Mouse (Mus musculus) cerebellum, adult 18-20 months (tissue): Measurements from ENCODE around the gene Bmp2k.

Source experiments
- DNase-seq, 2 experiments: peaks; one replicate each; pipeline ENCODE4 v3.0.0; 2021

Bmp2k gene

DNA sequence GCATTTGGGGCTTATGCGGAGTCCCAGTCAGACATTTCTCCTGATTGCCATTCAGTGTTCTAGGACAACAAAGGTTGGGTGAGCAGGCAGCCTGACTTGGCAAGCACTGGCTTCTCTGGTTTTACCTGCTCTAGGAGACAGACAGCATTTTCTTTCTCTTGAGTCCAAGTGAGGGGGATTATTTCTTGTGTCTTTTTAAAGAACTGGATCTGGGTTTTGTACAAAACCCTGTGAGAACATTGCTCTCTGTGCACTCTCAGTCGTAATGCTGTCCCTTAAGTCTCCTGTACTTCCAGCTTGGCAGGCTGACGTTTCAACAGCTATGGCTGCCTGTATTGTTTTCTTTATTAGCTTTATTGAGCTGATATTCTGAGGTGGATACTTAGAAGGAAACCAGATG, 58.9 kb downstream of the Bmp2k start:
- no peak for DNase-seq

DNA sequence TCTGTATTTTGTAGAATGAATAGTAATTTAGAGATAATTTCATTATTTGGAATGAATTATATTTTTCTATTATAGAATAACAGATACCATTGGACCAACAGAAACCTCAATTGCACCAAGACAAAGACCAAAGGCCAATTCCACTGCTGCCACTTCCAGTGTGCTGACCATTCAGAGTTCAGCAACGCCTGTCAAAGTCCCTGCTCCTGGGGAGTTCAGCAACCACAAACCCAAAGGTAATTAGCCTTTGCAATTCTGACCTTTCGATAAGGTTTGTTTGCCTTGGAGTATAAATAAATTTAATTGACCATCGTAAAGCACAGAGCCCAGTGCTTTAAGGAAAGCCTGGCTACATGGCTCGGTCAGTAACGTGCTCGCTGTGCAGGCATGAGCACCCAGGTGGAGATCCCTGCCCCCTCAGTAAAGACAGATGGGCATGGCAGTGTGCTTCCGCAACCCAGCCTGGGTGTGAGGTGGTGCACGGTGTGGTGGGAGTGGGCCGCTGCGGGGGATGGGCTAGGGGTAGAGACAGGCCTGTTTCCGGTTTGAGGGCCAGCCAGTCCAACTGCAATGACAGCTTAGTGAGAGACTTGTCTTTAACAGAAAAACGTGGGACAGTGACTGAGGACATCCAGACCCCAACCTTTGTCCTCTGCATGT, 59.4 kb downstream of the Bmp2k start:
- no peak for DNase-seq

- DNase-seq: no peak
These were observed 63.4 kb downstream of the Bmp2k start for GRCm38 (mm10) chr5:97060864-97061263.

- DNase-seq: no peak
These were observed 64.6 kb downstream of the Bmp2k start for GRCm38 (mm10) chr5:97062041-97062440.

- no peak for DNase-seq
These were observed 68.3 kb downstream of the Bmp2k start for GRCm38 (mm10) chr5:97065746-97066145.

- DNase-seq: no peak
These were observed 78.1 kb downstream of the Bmp2k start for GRCm38 (mm10) chr5:97075476-97076151.

DNA sequence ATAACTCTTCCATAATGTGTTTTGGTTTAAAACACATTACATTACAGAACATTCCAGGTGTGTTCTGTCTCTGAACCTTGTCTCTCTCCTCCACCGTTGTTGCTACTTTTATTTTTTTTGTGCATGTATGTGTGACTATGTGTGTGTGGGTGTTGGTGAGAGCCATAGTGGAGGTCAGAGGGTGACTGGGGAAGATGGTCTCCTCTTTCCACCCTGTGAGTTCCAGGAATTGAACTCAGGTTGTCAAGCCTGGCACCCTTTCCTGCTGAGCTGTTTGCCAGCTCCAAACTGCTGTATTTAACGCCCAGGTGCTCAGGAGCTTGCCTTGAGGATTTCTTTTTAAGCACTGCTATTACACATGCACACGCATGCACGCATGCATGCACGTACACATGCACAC, 78.7 kb downstream of the Bmp2k start:
- DNase-seq: no peak

- DNase-seq: no peak
These were observed 80.2 kb downstream of the Bmp2k start for GRCm38 (mm10) chr5:97077676-97078075.

GRCm38 (mm10) chr5:97078641-97079040, 81.2 kb downstream of the Bmp2k start:
- DNase-seq: no peak

DNA sequence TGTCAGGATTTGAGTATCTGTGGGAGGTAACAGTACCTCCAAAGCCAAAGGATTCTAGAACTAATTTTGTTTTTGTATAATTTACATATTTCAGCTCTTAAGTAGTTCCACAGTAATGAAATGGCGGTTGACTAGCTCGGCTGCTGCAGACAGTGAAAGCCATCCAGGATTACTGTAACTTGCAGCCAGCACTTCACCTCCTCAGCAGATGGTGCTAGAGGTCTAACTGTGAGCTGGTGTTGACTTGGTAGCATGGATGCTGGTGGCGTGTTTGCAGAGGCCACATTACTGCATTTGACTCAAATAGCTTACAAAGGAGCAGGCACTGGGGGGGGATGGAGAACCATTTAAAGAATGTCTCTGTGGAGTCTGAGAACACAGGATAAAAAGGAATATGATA, 84.0 kb downstream of the Bmp2k start:
- peak; percentile 48 to 62 for DNase-seq

DNA sequence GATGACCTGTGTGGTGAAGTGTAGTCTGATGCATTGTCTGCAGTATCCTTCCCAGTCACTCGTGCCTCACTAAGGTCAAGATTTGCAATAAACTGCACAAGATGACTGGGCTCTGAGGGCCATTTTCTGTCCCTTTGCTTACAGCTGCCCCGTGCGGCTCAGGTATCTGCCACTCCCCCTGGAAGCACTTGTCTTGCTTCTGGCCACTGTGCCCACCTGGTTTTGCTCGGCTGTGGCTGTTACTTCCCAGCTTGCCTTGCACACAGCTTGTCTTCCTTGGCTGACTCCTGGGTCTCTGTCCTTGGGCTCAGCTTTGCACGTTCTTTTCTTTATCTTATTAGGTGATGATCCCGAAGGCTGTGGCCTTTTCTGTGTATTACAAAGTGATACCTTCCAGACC, 86.2 kb downstream of the Bmp2k start:
- no peak for DNase-seq

DNA sequence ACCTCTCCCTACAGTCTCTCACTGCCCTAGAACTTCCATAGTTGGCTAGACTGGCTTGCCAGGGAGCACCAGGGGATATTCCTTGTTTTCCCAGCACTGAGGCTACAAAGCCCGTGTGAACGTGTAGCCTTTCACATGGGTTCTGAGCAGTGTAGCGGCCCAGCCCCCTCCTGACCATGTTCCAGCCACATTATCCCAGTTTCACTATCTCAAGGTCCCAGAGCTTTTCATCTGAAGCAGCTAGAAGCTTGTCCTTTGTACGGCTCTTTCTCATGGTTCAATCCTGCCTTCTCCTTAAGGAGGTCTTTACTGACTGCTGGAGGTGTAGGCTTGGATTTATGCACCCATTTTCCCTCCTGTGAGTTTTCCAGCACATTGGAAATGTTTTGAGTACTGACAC, 87.1 kb downstream of the Bmp2k start:
- DNase-seq: no peak

DNA sequence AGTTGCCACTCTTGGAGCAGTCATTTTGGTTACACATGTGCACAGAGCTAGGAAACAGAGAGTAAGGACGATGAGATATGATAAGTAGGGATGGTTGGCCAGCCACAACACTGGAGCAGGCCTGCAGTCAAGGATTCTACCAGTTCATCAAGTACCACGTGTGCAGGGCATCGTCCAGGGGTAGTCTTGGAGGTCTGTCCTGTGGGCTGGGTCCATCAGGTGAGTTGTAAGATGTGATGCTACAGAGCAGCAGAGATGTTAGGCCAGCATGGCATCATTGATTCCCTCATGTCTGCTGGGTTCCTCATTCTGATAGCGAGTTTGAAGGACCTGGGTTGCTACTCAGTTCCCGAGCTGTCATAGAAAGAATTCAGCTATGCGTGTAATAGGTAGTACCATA, 87.6 kb downstream of the Bmp2k start:
- DNase-seq: no peak

- DNase-seq: no peak
These were observed 89.6 kb downstream of the Bmp2k start for GRCm38 (mm10) chr5:97087030-97087630.

- no peak for DNase-seq
These were observed 90.3 kb downstream of the Bmp2k start for GRCm38 (mm10) chr5:97087746-97088145.

- no peak for DNase-seq
These were observed 90.7 kb downstream of the Bmp2k start for GRCm38 (mm10) chr5:97088231-97088630.

- no peak for DNase-seq
These were observed 91.9 kb downstream of the Bmp2k start for GRCm38 (mm10) chr5:97089426-97089825.

DNA sequence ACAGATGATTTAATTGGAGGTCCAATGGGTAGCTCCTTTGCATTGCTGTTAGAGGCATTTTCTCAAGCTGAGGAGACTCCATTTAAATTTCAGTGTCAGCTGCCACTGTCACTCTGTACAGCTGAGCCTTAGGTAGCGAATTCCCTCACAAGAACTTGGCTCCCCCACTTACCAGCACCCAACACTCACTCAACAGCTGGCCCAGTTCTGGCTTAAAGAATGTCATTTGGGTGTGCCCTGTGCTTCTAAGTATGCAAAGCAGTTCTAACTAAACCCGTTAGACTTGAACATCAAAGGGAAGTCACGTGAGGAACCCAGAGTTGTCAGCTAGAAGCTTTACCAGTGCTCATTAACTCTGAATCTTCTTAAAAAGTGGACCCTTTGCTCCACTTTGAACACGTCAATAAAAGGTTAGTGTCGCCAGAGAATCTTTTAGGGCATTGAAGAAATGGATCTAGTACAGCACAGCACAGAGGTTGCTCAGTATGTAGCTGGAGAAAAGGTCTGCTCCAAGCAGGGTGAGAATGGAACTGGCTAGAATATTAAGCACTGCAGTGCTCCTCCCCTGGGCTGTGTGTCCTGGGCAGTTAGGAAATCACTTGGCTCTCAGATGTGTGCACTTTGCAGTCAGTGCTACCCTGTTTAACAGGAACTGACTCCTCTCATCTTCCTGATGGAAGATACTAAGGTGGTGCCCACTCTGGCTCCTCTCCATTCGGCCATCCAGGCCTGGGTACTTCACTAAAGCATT, 92.7 kb downstream of the Bmp2k start:
- no peak for DNase-seq

- no peak for DNase-seq
These were observed 95.5 kb downstream of the Bmp2k start for GRCm38 (mm10) chr5:97092970-97093369.

DNA sequence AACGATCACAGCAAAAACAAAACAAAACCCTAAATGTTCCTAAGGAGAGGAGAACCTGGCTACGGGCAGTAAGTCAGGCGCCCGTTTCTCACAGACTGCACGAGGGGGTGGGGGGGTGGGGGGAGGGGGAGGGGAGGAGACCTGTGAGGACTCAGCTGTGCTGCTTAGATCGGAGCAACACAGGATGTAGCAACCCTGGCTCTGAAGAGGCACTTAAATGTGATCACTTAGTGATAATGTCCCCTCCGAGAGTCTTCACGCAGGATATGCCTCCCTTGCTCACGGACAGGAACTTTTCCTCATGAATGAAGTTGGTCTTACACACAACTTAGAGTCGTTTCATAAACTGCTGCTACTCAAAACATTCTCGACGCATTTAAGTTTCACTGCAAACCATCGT, 97.8 kb downstream of the Bmp2k start:
- no peak for DNase-seq

GRCm38 (mm10) chr5:97097631-97098041, 100.1 kb downstream of the Bmp2k start:
- no peak for DNase-seq

- no peak for DNase-seq
These were observed 102.5 kb downstream of the Bmp2k start for GRCm38 (mm10) chr5:97099954-97100353.

DNA sequence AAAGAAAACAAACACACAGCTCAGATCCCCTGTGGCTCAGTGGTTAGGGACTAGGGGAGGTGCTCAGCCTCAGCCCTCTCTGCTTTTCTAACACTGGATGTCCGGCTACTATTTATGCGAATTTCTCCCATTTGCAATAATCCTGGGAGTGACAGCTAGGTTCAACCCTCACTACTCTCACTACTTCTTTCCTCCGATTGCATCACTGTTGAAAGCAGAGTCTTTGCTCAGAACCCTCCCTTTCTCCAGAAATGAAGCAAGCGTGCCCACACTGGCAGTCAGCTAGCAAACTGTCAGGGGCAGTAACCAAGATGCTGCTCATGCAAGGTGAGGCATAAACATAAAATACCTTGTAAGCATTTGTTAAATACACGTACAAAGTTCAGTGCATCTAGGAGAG, 110.8 kb downstream of the Bmp2k start:
- DNase-seq: no peak

DNA sequence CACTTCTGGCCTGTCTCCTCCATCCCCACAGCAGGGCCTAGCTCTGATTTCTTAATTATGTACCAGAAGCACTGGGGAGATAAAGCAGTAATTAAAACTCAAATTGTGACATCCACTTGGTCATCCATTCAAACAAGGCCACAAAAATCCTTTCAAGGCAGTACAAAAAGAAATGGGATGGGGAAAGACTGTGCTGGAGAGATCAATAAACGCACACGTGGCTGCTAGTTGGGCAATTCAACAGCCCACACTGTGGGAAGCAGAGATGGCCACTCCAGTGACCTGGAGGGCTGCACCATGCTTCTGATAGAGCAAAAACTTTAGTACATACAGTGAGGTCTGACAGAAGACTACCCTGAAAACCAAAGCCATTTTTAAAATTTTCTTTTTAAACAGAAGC, 112.6 kb downstream of the Bmp2k start:
- no peak for DNase-seq
